Mouse (Mus musculus) bone marrow, adult 2 months (tissue): ENCODE data around the gene Kansl3. TPM values are rescaled to one million over a fixed set of nuclear protein-coding genes. Genes with fewer than 3 reads are reported as not detected.

Experiments
- H3K27ac ChIP-seq: fragments of 200-500 bp; 2 replicates; pipeline ENCODE4 v1.5.1; 2012; ENCODE audit warnings: low read depth, mild to moderate bottlenecking, control low read depth, inconsistent platforms, low read length; ENCODE audit not compliant: control insufficient read depth, poor library complexity, insufficient read depth
- H3K4me1 ChIP-seq: fragments of 200-500 bp; 2 replicates; pipeline ENCODE4 v1.6.1; 2011; ENCODE audit warnings: low read length; ENCODE audit not compliant: control insufficient read depth, insufficient read depth
- H3K4me3 ChIP-seq: fragments of 200-500 bp; replicated peaks from 2 replicates; pipeline ENCODE3; 2011; ENCODE audit warnings: mild to moderate bottlenecking, low read depth, low read length, control low read depth; ENCODE audit not compliant: control insufficient read depth
- CTCF ChIP-seq: fragments of 200-500 bp; IDR thresholded peaks from 2 replicates; pipeline ENCODE4 v1.5.1; 2011; ENCODE audit warnings: low read length, control low read depth; ENCODE audit not compliant: control insufficient read depth, insufficient read depth
- POLR2A ChIP-seq: fragments of 200-500 bp; IDR thresholded peaks from 2 replicates; pipeline ENCODE4 v1.6.1; 2011; ENCODE audit warnings: low read depth, mild to moderate bottlenecking, control low read depth, low read length, borderline replicate concordance; ENCODE audit not compliant: control insufficient read depth
- WGBS: fragments of 180-500 bp; shearing (Covaris S2); methylation state at CpG from one replicate; pipeline ENCODE4 v1.1.7; 2018; 5-methylcytosine and 5-hydroxymethylcytosine counted together
- polyA plus RNA-seq: library from polyadenylated mRNA; stranded (reverse); fragments of >200 nt; gene quantifications from 2 replicates; pipeline ENCODE4 v1.2.4, GENCODE M21; 2011; ENCODE audit warnings: low replicate concordance; ENCODE audit not compliant: missing spikeins, insufficient read depth, insufficient read length

Kansl3 gene
- polyA plus RNA-seq, result 12.2 and 27.8 TPM in 2 replicates

GRCm38 (mm10) chr1:36368969-36369645 is at the start of gene Kansl3:
Gene Kansl3 (minus strand): TSS chr1:36369181.
- H3K4me3 ChIP-seq, result peak within 1 kb of the TSS; percentile 71
- peak within 1 kb of the TSS; percentile 73 for H3K27ac ChIP-seq
- peaks cover 2% of the 10 kb centered on the region; the same call in 1 of the 2 replicates for H3K4me1 ChIP-seq
- TF ChIP-seq POLR2A (peak; percentile 81; the same call in 1 of the 2 replicates), CTCF (no peak)
- 5% methylated on average over 61 of the region's 61 CpGs for WGBS

- no peak overlapping the region for H3K27ac ChIP-seq
- whole genome bisulfite sequencing, result 75% methylated on average over 6 of the region's 6 CpGs
- H3K4me1 ChIP-seq, result no peaks in the 10 kb centered on the region
- TF ChIP-seq CTCF (no peak), POLR2A (no peak)
- no peak overlapping the region for H3K4me3 ChIP-seq
Observed at GRCm38 (mm10) chr1:36404531-36404930, 35.5 kb upstream of the Kansl3 start.

GRCm38 (mm10) chr1:36401509-36401908 is 32.5 kb upstream of the Kansl3 start:
- TF ChIP-seq POLR2A, result no peak
- no peak for TF ChIP-seq CTCF
- Histone ChIP-seq H3K27ac (no peak overlapping the region), H3K4me1 (no peaks in the 10 kb centered on the region), H3K4me3 (no peak overlapping the region)
- WGBS, result 74% methylated on average over 4 of the region's 4 CpGs

- H3K4me3 ChIP-seq, result no peak overlapping the region
- TF ChIP-seq POLR2A (no peak), CTCF (no peak)
- WGBS, result 50% methylated on average over 6 of the region's 6 CpGs
- H3K27ac ChIP-seq, result no peak overlapping the region
- no peaks in the 10 kb centered on the region for H3K4me1 ChIP-seq
Observed at GRCm38 (mm10) chr1:36397041-36397440, 28.1 kb upstream of the Kansl3 start.

- WGBS, result 67% methylated on average over 4 of the region's 4 CpGs
- H3K27ac ChIP-seq, result no peak overlapping the region
- H3K4me1 ChIP-seq, result no peaks in the 10 kb centered on the region
- no peak overlapping the region for H3K4me3 ChIP-seq
- TF ChIP-seq CTCF, result no peak
- no peak for TF ChIP-seq POLR2A
Observed at GRCm38 (mm10) chr1:36379582-36379981, 10.6 kb upstream of the Kansl3 start.

- no peak overlapping the region for H3K4me3 ChIP-seq
- no peaks in the 10 kb centered on the region for H3K4me1 ChIP-seq
- TF ChIP-seq CTCF, result no peak
- no peak for TF ChIP-seq POLR2A
- no peak overlapping the region for H3K27ac ChIP-seq
- WGBS, result 66% methylated on average over 6 of the region's 6 CpGs
Observed at GRCm38 (mm10) chr1:36378880-36379279, 9.9 kb upstream of the Kansl3 start.

- Histone ChIP-seq H3K4me3 (no peak within 1 kb of the TSS), H3K4me1 (peaks cover 2% of the 10 kb centered on the region; the same call in 1 of the 2 replicates), H3K27ac (no peak within 1 kb of the TSS)
- WGBS, result 78% methylated on average over 10 of the region's 10 CpGs
- TF ChIP-seq POLR2A, result no peak
- TF ChIP-seq CTCF, result no peak
Observed at GRCm38 (mm10) chr1:36371934-36372845, 3.2 kb upstream of the Kansl3 start, which contains the start of gene Fer1l5. Gene Fer1l5 (plus strand): TSS chr1:36372291.

- TF ChIP-seq POLR2A (no peak), CTCF (no peak)
- WGBS, result 79% methylated on average over 6 of the region's 6 CpGs
- Histone ChIP-seq H3K4me3 (no peak overlapping the region), H3K27ac (no peak overlapping the region), H3K4me1 (peaks cover 2% of the 10 kb centered on the region; the same call in 1 of the 2 replicates)
Observed at GRCm38 (mm10) chr1:36370918-36371317, 1.9 kb upstream of the Kansl3 start.
